Mouse (Mus musculus): Measurements from ENCODE around the gene Ifna6.
"Not testable (repeated sequence)": the region's sequence is repeated elsewhere in the genome, so short reads cannot be mapped to it uniquely, and the experiment has no call there.

- TF ChIP-seq ZNF384 (IDR thresholded peaks at IDR 0.05; ENCODE audit: low read depth, low read length); CTCF (IDR thresholded peaks at IDR 0.05 in 2 of 3, conservative IDR thresholded peaks at IDR 0.05 in 1 of 3; ENCODE audit: control insufficient read depth in 1 of 3, insufficient read depth in 1 of 3, low read depth in 2 of 3, low read length in 3 of 3, poor library complexity in 1 of 3, severe bottlenecking in 1 of 3); POLR2A (IDR thresholded peaks at IDR 0.05; ENCODE audit: control insufficient read depth in 1 of 2, insufficient read depth in 1 of 2, low read depth in 1 of 2, low read length in 2 of 2, poor library complexity in 1 of 2); ELF1 (IDR thresholded peaks at IDR 0.05; ENCODE audit: low read depth, low read length); TAL1 (IDR thresholded peaks at IDR 0.05; ENCODE audit: low read length); UBTF (IDR thresholded peaks at IDR 0.05; ENCODE audit: borderline replicate concordance, insufficient read depth, low read depth, low read length): not testable (repeated sequence)
Measured at GRCm38 (mm10) chr4:88779550-88779949, 47.7 kb upstream of the Ifna6 start, which contains the start of gene Gm13272.

Measured in MEL (cell line).